Mouse (Mus musculus): Measurements from ENCODE around the gene Gon4l. TPM values are rescaled to one million over a fixed set of nuclear protein-coding genes. Genes with fewer than 3 reads are reported as not detected.
"Not testable (repeated sequence)": the region's sequence is repeated elsewhere in the genome, so short reads cannot be mapped to it uniquely, and the experiment has no call there.

The Gon4l gene
- total and polyA plus RNA-seq, 2 experiments = 4.9 to 5.3 TPM

DNA sequence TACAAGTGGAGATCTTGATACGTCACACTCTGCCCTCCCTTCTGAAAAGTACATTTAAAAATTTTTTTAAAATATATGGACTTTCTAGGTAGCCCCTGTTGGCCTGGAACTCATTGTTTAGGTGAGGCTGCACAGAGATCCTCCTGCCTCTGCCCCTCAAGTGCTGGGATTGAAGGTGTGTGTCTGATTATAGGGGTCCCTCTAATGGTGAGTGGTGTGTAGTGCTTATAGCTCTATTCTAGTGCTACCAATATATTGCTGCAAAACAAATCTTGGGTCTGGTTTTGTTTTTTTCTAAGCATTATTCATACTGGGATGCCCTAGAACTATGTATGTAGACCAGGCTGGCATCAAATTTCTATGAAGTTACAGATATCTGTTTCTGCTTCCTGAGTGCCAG lies 9.3 kb upstream of the Gon4l start:
- H3K4me1 ChIP-seq (ENCODE audit: control insufficient read depth, insufficient read depth, low read length) = no peaks in the 10 kb centered on the region
- no peak for DNase-seq (ENCODE audit: extremely low read depth, low read depth, low spot score)
- no peak overlapping the region for H3K4me3 ChIP-seq (ENCODE audit: insufficient read depth, low read depth, low read length)

DNA sequence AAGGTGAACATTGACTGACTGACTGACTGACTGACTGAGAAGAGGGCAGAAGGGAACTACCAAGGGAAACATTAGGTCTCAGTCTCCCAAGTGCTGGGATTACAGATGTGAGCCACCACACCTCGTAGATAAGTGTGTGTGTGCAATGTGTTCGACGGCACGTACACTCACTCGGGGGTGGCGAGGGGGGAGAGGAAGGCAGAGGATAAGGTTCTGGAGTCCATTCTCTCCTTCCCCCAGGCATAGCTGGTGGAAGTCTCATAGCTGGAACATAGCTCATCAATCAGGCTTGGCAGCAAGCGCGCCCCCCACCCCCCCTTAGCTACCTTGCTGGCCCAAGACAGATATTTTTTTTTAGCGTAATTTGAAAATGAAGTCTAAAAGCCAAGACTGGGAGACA lies 7.8 kb upstream of the Gon4l start:
- Histone ChIP-seq H3K27ac (replicated peaks; ENCODE audit: insufficient read depth, low read depth, low read length) (no peak overlapping the region), H3K36me3 (ENCODE audit: control insufficient read depth, insufficient read depth, low read length) (peaks cover 8% of the 10 kb centered on the region), H3K9ac (ENCODE audit: low read depth, low read length) (no peak overlapping the region), H3K4me1 (ENCODE audit: control insufficient read depth, insufficient read depth, low read length) (no peaks in the 10 kb centered on the region), H3K79me2 (ENCODE audit: control insufficient read depth, insufficient read depth, low read length) (no peaks in the 10 kb centered on the region), H3K27me3 (ENCODE audit: control insufficient read depth, insufficient read depth, low read length) (no peaks in the 10 kb centered on the region), H3K4me3 (ENCODE audit: insufficient read depth, low read depth, low read length) (no peak overlapping the region)
- no peak for DNase-seq (ENCODE audit: extremely low read depth, low read depth, low spot score)
- 94% methylated on average over 9 of the region's 9 CpGs for WGBS
- TF ChIP-seq CTCF (IDR thresholded peaks at IDR 0.05; ENCODE audit: low read depth, low read length) = no peak
- no peak for TF ChIP-seq POLR2A (IDR thresholded peaks at IDR 0.05; ENCODE audit: extremely low read depth, insufficient read depth, low read length)

More for the DNA sequence above, 9.3 kb upstream of the Gon4l start:
- 96% methylated on average over 1 of the region's 1 CpGs for WGBS
- no peak overlapping the region for H3K9ac ChIP-seq (ENCODE audit: low read depth, low read length)
- H3K27ac ChIP-seq (replicated peaks; ENCODE audit: insufficient read depth, low read depth, low read length) = no peak overlapping the region
- peaks cover 12% of the 10 kb centered on the region for H3K36me3 ChIP-seq (ENCODE audit: control insufficient read depth, insufficient read depth, low read length)
- no peaks in the 10 kb centered on the region for H3K79me2 ChIP-seq (ENCODE audit: control insufficient read depth, insufficient read depth, low read length)
- no peaks in the 10 kb centered on the region for H3K27me3 ChIP-seq (ENCODE audit: control insufficient read depth, insufficient read depth, low read length)
- TF ChIP-seq CTCF (IDR thresholded peaks at IDR 0.05; ENCODE audit: low read depth, low read length) (no peak), POLR2A (IDR thresholded peaks at IDR 0.05; ENCODE audit: extremely low read depth, insufficient read depth, low read length) (no peak)

DNA sequence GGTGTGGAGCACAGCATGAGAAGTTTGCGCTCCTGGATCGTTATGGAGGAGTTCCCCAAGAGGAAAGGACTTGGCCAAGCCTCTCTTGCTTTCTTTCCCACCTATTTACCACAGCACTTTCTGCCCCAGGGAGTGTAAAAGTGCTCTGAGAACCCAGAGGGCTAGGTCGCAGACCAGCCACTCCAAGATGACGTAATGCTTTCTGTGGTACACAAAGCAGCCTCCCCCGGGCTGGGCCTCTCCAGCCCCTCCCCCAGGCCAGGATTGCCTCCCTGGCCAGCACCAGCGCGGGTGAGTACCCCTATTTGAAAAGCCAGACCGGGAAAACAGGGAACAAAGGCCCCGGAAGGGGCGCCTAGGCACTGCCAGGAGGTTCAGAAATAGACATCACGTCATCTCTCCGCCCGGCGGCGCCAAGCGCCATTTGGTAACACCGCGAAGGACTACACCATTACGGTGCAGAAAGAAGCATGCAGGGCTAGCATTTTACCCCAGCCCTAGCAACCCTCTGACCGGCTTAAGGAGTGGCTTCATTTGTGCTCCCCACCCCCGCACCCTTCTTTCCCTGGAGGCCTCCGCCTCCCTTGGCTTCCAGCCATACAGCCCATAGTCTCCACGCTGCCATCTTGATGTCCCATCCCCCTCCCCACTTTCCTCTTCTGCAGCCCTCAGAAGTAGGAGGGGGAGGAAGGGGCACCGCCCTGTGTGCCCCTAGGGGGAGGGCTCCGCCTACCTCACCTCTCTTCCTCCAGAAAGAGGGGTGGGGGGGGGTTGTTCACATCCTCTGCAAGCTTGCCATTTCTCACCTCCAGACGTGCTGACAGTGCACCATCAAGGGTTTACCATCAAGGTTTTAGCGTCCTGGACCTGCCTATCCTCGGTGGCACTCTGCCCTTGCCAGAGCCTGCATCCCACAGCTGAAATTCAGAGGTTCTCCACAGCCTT lies 3.6 kb upstream of the Gon4l start:
- not testable (repeated sequence) for H3K9ac ChIP-seq (ENCODE audit: low read depth, low read length); H3K27ac ChIP-seq (replicated peaks; ENCODE audit: insufficient read depth, low read depth, low read length); H3K36me3 ChIP-seq (ENCODE audit: control insufficient read depth, insufficient read depth, low read length); H3K4me1 ChIP-seq (ENCODE audit: control insufficient read depth, insufficient read depth, low read length); DNase-seq (ENCODE audit: extremely low read depth, low read depth, low spot score); H3K79me2 ChIP-seq (ENCODE audit: control insufficient read depth, insufficient read depth, low read length); H3K27me3 ChIP-seq (ENCODE audit: control insufficient read depth, insufficient read depth, low read length)
- 20% methylated on average over 24 of the region's 28 CpGs for WGBS
- H3K4me3 ChIP-seq (ENCODE audit: insufficient read depth, low read depth, low read length) = peak overlapping the region; percentile 33; the same call in 1 of the 2 replicates

DNA sequence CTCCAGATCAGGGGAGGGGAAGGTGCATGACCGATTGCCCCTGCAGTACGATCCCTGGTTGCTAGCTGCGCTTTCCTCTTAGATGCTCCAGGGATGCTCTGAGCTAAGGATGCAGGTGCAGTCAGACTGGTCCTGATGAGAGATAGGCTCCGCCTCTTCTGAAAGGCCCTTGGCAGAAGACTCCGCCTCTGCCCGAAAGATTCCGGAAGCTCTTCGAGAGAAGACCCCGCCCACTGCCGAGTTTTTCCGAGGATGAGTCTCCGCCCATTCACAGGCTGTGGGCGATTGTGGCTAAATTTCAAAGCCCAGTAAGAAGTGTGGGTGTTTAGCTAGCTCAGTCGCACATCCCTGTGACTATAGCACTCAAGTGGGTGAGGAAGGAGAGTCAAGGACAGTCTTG lies 2.6 kb upstream of the Gon4l start:
- not testable (repeated sequence) for H3K9ac ChIP-seq (ENCODE audit: low read depth, low read length); H3K27ac ChIP-seq (replicated peaks; ENCODE audit: insufficient read depth, low read depth, low read length); H3K27me3 ChIP-seq (ENCODE audit: control insufficient read depth, insufficient read depth, low read length); H3K4me3 ChIP-seq (ENCODE audit: insufficient read depth, low read depth, low read length); H3K79me2 ChIP-seq (ENCODE audit: control insufficient read depth, insufficient read depth, low read length); H3K36me3 ChIP-seq (ENCODE audit: control insufficient read depth, insufficient read depth, low read length); H3K4me1 ChIP-seq (ENCODE audit: control insufficient read depth, insufficient read depth, low read length)
- 9% methylated on average over 14 of the region's 14 CpGs for WGBS
- peak; percentile 37 for DNase-seq (ENCODE audit: extremely low read depth, low read depth, low spot score)

DNA sequence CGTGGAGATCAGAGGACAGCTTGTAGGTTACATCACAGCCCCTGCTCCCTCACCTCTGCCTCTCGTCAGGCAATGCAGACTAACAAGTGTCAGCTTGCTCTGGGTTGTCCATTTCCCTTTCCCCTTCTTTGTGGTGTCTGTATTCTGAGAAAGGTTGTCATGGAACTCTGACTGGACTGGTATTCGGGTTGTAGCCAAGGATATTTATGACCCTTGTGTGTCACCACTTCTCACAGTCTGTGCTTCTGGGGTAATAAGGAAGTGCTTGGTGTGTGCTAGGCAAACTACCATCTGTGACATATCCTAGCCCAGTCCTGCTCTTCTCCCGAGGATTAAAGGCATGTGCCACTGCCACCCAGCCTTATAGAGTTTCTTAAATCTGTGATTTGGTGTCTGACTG lies 14.1 kb downstream of the Gon4l start:
- no peak for DNase-seq (ENCODE audit: extremely low read depth, low read depth, low spot score)
- H3K4me3 ChIP-seq (ENCODE audit: insufficient read depth, low read depth, low read length) = no peak overlapping the region
- H3K79me2 ChIP-seq (ENCODE audit: control insufficient read depth, insufficient read depth, low read length) = no peaks in the 10 kb centered on the region
- H3K27me3 ChIP-seq (ENCODE audit: control insufficient read depth, insufficient read depth, low read length) = no peaks in the 10 kb centered on the region
- WGBS = 75% methylated on average over 4 of the region's 4 CpGs
- H3K4me1 ChIP-seq (ENCODE audit: control insufficient read depth, insufficient read depth, low read length) = no peaks in the 10 kb centered on the region
- H3K27ac ChIP-seq (replicated peaks; ENCODE audit: insufficient read depth, low read depth, low read length) = no peak overlapping the region
- peaks cover 13% of the 10 kb centered on the region for H3K36me3 ChIP-seq (ENCODE audit: control insufficient read depth, insufficient read depth, low read length)
- H3K9ac ChIP-seq (ENCODE audit: low read depth, low read length) = no peak overlapping the region
- TF ChIP-seq CTCF (IDR thresholded peaks at IDR 0.05; ENCODE audit: low read depth, low read length) (no peak), POLR2A (IDR thresholded peaks at IDR 0.05; ENCODE audit: extremely low read depth, insufficient read depth, low read length) (no peak)

DNA sequence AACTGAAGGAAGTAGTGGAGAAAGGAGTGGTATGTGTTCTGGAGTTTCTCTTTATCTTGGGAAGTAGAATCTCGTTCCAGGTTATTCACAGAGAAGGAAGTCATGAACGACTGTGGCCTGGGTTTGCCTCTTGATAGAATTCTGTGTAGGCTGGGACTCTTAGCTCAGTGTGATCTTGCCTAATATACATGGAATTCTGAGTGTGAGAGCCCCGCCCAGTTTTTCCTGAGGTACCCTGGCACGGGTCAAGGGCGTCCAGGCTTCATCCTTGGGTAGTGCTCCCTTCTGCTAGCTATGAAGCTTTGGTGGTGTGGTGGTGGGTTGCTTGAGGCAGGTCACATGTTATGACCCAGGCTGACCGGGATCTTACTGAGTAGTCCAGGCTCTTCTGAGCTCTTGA lies 20.8 kb downstream of the Gon4l start:
- peaks cover 52% of the 10 kb centered on the region for H3K36me3 ChIP-seq (ENCODE audit: control insufficient read depth, insufficient read depth, low read length)
- no peaks in the 10 kb centered on the region for H3K4me1 ChIP-seq (ENCODE audit: control insufficient read depth, insufficient read depth, low read length)
- TF ChIP-seq POLR2A (IDR thresholded peaks at IDR 0.05; ENCODE audit: extremely low read depth, insufficient read depth, low read length) (no peak), CTCF (IDR thresholded peaks at IDR 0.05; ENCODE audit: low read depth, low read length) (no peak)
- no peaks in the 10 kb centered on the region for H3K79me2 ChIP-seq (ENCODE audit: control insufficient read depth, insufficient read depth, low read length)
- H3K9ac ChIP-seq (ENCODE audit: low read depth, low read length) = no peak overlapping the region
- H3K27me3 ChIP-seq (ENCODE audit: control insufficient read depth, insufficient read depth, low read length) = no peaks in the 10 kb centered on the region
- no peak for DNase-seq (ENCODE audit: extremely low read depth, low read depth, low spot score)
- H3K27ac ChIP-seq (replicated peaks; ENCODE audit: insufficient read depth, low read depth, low read length) = no peak overlapping the region
- H3K4me3 ChIP-seq (ENCODE audit: insufficient read depth, low read depth, low read length) = no peak overlapping the region
- 87% methylated on average over 6 of the region's 6 CpGs for WGBS

Data from liver, adult 2 months (tissue).